In the genomic region with DNA sequence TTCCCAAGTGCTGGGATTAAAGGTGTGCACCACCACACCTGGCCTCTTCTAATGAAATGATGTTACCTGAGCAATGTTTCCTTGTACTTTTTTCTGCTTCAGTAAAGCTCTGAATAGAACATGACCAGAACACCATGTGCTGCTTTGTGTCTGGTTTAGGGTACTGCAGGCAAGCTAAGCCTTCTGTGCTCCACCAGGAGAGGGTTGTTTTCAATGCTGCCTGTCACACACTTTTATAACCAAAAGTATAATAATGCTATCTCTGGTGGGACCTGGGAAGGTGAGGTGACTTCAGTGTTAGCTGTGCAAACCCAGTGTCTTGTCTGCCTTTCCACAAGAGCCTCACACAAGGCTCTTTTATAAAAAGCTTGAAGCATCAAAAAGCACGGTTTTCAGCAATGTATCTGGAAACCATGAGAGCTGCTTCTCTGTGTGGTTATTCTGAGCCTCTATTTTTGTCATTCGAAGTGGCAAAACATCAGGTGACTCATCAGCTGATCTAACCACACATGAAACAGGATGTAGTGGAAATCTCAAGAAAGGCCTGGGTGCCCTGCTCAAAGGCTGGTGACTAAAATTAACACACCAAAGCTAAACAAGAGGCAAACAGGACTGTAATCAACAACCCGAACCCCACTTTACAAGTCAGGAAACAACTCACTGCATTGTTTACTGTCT, we compare ENCODE assay signal across 8 mouse cellular contexts. TPM values are rescaled to one million over a fixed set of nuclear protein-coding genes. Genes with fewer than 3 reads are reported as not detected.
A peak's percentile ranks its signal among the peaks of the same experiment; 100 is the strongest.
DNase-seq lines count a peak whose midpoint lies in the region; ATAC-seq and TF ChIP-seq lines count a peak whose summit lies in the region.

No protein-coding gene starts in this region.

- H3K27ac ChIP-seq in cerebellum, adult 2 months (ENCODE audit: insufficient read depth, low read length), result peak overlapping the region; percentile 33
- peak overlapping the region; percentile 69 for H3K27ac ChIP-seq in lung, embryonic 15.5 days
- H3K27ac ChIP-seq in left cerebral cortex, adult 2 months, result peak overlapping the region; percentile 93
- peak overlapping the region; percentile 6 for H3K27ac ChIP-seq in stomach, embryonic 16.5 days (ENCODE audit: low read length)

- peak; percentile 14; the same call in 1 of the 2 replicates for TF ChIP-seq CTCF in cerebellum, adult 2 months (IDR thresholded peaks at IDR 0.05; ENCODE audit: borderline replicate concordance, insufficient read depth, low read depth, low read length)
- TF ChIP-seq CTCF in left cerebral cortex, adult 2 months (IDR thresholded peaks at IDR 0.05), result peak; percentile 46

- no peaks in the 10 kb centered on the region for H3K9me3 ChIP-seq in lung, embryonic 15.5 days
- H3K9me3 ChIP-seq in stomach, embryonic 16.5 days (replicated peaks; ENCODE audit: control insufficient read depth, low read length), result no peaks in the 10 kb centered on the region

- peaks cover 14% of the 10 kb centered on the region for H3K4me1 ChIP-seq in cerebellum, adult 2 months (ENCODE audit: control insufficient read depth, insufficient read depth, low read length)
- H3K4me1 ChIP-seq in lung, embryonic 15.5 days, result peaks cover 16% of the 10 kb centered on the region
- H3K4me1 ChIP-seq in stomach, embryonic 16.5 days (ENCODE audit: control insufficient read depth, insufficient read depth, low read length), result peaks cover 6% of the 10 kb centered on the region

- no peak for TF ChIP-seq POLR2A in cerebellum, adult 2 months (IDR thresholded peaks at IDR 0.05; ENCODE audit: borderline replicate concordance, insufficient read depth, low read length)

- H3K36me3 ChIP-seq in lung, embryonic 15.5 days, result peaks cover 24% of the 10 kb centered on the region
- H3K36me3 ChIP-seq in stomach, embryonic 16.5 days (ENCODE audit: control insufficient read depth, insufficient read depth, low read length), result 0 out of 2 replicates have a peak, but pooled peaks cover 3% of the 10 kb centered on the region

- DNase-seq in cerebellum, adult 2 months, result peak in 1 of 2 experiments; percentile 37
- no peak for DNase-seq in cerebellum, postnatal 4 days (ENCODE audit: low spot score in 2 of 2)
- no peak for DNase-seq in lung, postnatal 14 days
- DNase-seq in left cerebral cortex, adult 2 months (ENCODE audit: extremely low spot score in 1 of 2, low spot score in 2 of 2), result no peak
- DNase-seq in kidney, adult 11 months, result no peak
- DNase-seq in cerebellum, adult 9-11 months, result no peak

- H3K4me2 ChIP-seq in lung, embryonic 15.5 days, result no peak overlapping the region
- H3K4me2 ChIP-seq in stomach, embryonic 16.5 days (ENCODE audit: low read depth, low read length), result no peak overlapping the region

- no peak for ATAC-seq in lung, embryonic 15.5 days (ENCODE audit: borderline replicate concordance, extremely low read depth, low FRiP score, low TSS enrichment)
- ATAC-seq in stomach, embryonic 16.5 days (ENCODE audit: insufficient read depth, low FRiP score), result no peak

- no peak overlapping the region for H3K9ac ChIP-seq in lung, embryonic 15.5 days
- no peak overlapping the region for H3K9ac ChIP-seq in stomach, embryonic 16.5 days (ENCODE audit: low read length)

- H3K27me3 ChIP-seq in cerebellum, adult 2 months (ENCODE audit: control insufficient read depth, insufficient read depth, low read length), result no peaks in the 10 kb centered on the region
- H3K27me3 ChIP-seq in lung, embryonic 15.5 days, result no peaks in the 10 kb centered on the region
- no peaks in the 10 kb centered on the region for H3K27me3 ChIP-seq in stomach, embryonic 16.5 days (ENCODE audit: control insufficient read depth, insufficient read depth, low read length)

- H3K4me3 ChIP-seq in cerebellum, adult 2 months (replicated peaks; ENCODE audit: insufficient read depth, low read depth, low read length), result no peak overlapping the region
- no peak overlapping the region for H3K4me3 ChIP-seq in lung, embryonic 15.5 days
- H3K4me3 ChIP-seq in left cerebral cortex, adult 2 months, result no peak overlapping the region
- no peak overlapping the region for H3K4me3 ChIP-seq in stomach, embryonic 16.5 days (replicated peaks; ENCODE audit: low read length)

- intact Hi-C loops in left cerebral cortex, adult 2 months (cut with DNase I), result no loop called here

- 33% methylated on average over 3 of the region's 3 CpGs for WGBS in cerebellum, adult 2 months
- 62% methylated on average over 3 of the region's 3 CpGs for WGBS in lung, embryonic 15.5 days
- WGBS in stomach, embryonic 16.5 days, result 54% methylated on average over 3 of the region's 3 CpGs

RNA-seq across cellular contexts. Expression of gene Otulin, which starts 33.9 kb away (rescaled TPM):
- polyA plus RNA-seq in cerebellum, adult 2 months (2012; rRNA removed), result 26.0 and 26.6 TPM in 2 replicates
- polyA plus RNA-seq in lung, embryonic 15.5 days (2015; fragmentation: Nextera tagmentation; extraction: Ambion mirVana), result 29.4 and 32.2 TPM in 2 replicates
- total RNA-seq in left cerebral cortex, adult 2 months (2021), result 10 to 100 TPM; 18.8 to 21.4 TPM
- polyA plus RNA-seq in stomach, embryonic 16.5 days (2015; fragmentation: Nextera tagmentation; extraction: Ambion mirVana), result 9.3 and 11.0 TPM in 2 replicates

Comparison
In these comparisons a context has a peak if more than half of its experiments do, and no peak if none do; other contexts are left out.
1. H3K27ac ChIP-seq: peak in every context shown above with its lines; median percentile 93 in left cerebral cortex, adult 2 months; 69 in lung, embryonic 15.5 days; 33 in cerebellum, adult 2 months; 6 in stomach, embryonic 16.5 days.